Mouse (Mus musculus) cerebral cortex, adult 2 months (tissue): ENCODE results near the gene Slc15a1.

Source experiments
- WGBS: fragments of 180-500 bp; shearing (Covaris S2); methylation state at CpG from one replicate; pipeline ENCODE4 v1.1.7; 2018; 5-methylcytosine and 5-hydroxymethylcytosine counted together

Gene Slc15a1

GRCm38 (mm10) chr14:121485722-121486121 is 19.3 kb downstream of the Slc15a1 start:
- 85% methylated on average over 1 of the region's 1 CpGs for WGBS

DNA sequence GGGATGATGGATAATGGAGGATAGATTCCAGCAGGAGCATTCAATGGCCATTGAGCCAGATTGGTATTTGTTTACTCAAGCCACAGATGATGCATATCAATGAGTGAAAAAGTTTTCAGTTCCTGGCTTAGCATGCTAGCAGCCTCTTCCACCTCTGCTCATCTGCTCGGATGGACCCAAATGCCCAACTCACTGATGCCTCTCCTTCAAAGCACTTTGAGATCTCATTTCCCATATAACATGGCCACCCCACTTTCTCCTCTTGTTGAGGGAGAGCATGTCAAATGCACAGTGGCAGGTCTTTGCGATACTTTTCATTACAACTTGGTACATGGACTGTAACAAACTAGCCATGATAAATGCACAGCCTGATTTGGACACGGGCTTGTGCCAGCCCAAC is 20.6 kb downstream of the Slc15a1 start:
- 92% methylated on average over 3 of the region's 3 CpGs for WGBS

- WGBS: 82% methylated on average over 7 of the region's 7 CpGs
Measured at GRCm38 (mm10) chr14:121482181-121482580, 22.9 kb downstream of the Slc15a1 start.

GRCm38 (mm10) chr14:121481591-121481990 is 23.5 kb downstream of the Slc15a1 start:
- WGBS: 92% methylated on average over 2 of the region's 2 CpGs

GRCm38 (mm10) chr14:121479096-121479495 is 26.0 kb downstream of the Slc15a1 start:
- 91% methylated on average over 3 of the region's 3 CpGs for WGBS

- 87% methylated on average over 14 of the region's 14 CpGs for WGBS
Measured at GRCm38 (mm10) chr14:121477925-121478693, 26.9 kb downstream of the Slc15a1 start.

DNA sequence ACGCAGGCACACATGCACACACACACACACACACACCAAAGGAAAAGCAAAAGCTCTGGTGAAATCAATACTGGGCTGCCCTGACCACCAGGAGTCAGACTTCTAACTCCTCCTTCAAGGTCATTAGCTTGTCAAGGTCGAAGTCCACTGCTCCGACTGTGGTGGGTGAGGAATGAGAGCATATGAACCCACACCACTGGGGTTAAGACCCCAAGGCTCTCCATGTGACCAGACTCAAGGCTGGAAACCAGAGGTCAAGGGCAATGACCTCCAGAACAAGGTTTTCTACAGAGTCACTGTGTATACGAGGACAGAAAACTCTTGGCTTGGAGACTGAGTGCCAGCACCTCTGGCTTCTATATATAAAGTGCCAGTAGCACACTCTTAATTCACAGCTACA is 31.2 kb downstream of the Slc15a1 start:
- WGBS: 74% methylated on average over 4 of the region's 4 CpGs

- 86% methylated on average over 11 of the region's 11 CpGs for WGBS
Measured at GRCm38 (mm10) chr14:121471545-121472121, 33.4 kb downstream of the Slc15a1 start.

GRCm38 (mm10) chr14:121467646-121468045 is 37.4 kb downstream of the Slc15a1 start:
- 91% methylated on average over 6 of the region's 6 CpGs for WGBS

DNA sequence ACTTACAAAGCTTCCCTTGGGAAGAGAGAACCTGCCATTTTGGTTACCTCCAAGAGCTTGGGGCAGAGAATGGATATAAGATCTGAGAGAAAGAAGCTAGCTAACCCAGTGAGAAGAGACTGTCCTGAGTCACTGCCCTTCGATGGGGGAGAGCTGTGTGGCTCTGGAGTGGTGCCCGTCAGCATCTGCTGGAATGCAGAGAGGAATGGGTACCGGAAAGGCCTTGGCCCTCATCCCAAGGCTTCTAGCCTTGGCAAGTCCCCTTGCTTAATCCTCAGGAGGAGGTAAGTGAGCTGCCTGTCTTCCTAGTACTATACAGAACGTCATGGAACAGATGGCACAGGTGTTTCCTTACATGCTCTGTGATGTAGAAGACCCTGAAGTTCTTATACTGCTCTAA is 38.6 kb downstream of the Slc15a1 start:
- WGBS: 68% methylated on average over 4 of the region's 4 CpGs

DNA sequence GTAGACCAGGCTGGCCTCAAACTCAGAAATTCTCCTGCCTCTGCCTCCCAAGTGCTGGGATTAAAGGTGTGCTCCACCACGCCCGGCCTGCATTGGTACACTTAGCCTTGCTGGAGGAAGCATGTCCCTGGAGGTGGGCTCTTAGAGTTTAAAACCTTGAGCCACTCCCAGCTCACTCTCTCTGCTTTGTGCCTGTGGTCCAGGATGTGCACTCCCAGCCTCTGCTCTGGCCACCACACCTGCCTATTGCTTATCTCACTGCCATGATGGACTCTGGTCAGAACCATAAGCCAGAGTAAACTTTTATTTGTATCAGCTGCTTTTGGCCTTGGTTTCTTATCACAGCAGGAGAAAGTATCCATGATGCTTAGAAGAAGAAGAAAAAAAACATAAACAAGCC is 40.7 kb downstream of the Slc15a1 start:
- WGBS: 96% methylated on average over 2 of the region's 2 CpGs

DNA sequence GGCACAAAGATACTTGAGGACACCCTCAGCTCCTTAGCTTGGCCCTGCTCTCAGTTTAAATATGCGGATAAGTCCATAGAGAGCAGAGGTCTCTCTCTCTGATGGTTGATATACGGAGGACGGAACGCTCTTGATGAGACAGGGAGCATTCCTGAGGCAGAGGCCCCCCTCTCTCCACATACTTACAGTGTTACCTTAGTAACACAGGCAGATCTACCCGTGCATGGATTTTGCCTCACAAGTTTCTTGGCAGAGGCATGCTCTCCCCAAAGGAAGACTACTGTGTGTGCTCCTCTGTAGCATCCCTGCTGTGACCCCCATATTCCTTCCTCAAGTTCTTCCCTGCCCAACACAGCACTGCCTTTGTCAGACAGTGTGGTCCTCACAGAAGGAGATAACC is 42.3 kb downstream of the Slc15a1 start:
- 55% methylated on average over 5 of the region's 5 CpGs for WGBS

DNA sequence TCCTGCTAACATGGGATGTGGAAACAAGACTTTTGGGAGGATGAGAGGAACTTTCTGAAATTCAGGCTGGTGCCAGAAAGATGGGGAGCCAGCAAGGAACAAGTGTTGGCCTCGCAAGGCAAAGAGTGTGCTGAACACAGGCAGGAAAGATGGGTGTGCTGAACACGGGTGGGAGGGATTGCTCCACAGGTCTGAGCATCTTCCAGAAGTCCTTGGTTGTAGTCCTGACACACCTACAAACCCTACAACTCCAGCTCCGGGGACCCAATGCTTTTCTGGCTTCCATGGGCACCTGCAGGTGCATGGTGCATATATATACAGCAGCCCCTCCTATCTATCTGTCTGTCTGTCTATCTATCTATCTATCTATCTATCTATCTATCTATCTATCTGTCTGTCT is 44.1 kb downstream of the Slc15a1 start:
- WGBS: 88% methylated on average over 3 of the region's 3 CpGs

GRCm38 (mm10) chr14:121458521-121458920 is 46.5 kb downstream of the Slc15a1 start:
- WGBS: 96% methylated on average over 1 of the region's 1 CpGs

- WGBS: 85% methylated on average over 6 of the region's 6 CpGs
Measured at GRCm38 (mm10) chr14:121457536-121457935, 47.5 kb downstream of the Slc15a1 start.

DNA sequence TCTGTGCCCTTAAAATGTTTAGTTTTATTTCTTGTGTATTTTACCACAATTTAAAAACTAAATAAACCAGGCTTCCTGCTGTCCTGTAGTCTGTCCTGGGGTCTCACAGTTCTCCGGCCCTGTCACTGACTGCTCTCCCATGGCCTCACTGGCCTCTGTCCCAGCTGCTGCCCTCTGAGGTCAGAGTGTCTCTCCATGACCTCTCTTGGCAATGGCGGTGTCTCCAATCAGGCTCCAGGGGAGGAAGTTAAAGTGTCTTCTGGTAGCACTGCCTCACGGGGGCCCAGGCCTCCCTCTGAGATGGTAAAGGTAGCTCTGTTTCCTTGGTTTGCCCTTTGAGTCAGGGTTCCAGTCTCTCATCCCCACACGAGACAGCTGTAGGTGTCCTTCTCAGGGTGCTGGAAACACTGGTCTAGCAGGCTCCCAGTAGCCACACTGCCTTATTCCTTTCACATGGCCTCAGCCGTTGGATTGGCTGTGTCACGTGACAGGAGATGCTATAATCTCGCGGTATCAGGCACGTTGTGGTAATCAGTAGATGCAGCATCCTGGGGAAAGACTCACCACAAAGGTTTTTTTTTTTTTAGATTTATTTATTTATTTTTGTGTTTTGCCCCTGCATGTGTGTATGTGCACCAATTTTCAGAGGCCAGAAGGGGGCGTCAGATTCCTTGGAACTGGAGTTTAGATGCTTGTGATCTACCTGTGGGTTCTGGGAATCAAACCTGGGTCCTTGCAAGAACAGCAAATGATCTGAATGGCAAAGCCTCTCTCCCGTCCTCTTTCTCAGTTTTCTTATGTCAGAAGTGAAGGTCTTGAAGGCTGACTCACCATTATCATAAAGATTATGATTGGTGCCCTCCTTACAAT is 48.4 kb downstream of the Slc15a1 start:
- 90% methylated on average over 11 of the region's 11 CpGs for WGBS

GRCm38 (mm10) chr14:121455976-121456375 is 49.1 kb downstream of the Slc15a1 start:
- 85% methylated on average over 15 of the region's 15 CpGs for WGBS

DNA sequence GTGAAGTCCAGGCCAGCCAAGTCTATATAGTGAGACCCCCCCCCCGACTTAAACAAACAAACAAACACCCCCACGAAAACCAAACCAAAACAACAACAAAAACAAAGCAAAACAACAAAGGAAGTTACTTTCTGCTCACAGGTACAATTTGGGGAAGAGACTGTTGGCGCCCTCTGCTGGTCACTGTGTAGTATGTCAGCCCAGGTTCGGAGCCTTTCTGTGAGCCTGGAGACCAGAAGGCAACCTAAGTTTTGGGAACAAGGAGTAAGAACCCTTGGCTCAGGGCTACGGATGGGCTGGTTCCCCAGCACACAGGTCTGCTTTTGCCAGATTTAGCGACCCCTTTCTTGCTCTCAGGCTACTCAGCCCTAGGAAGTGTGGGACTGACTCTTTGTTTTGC is 49.5 kb downstream of the Slc15a1 start:
- 3% methylated on average over 6 of the region's 6 CpGs for WGBS

DNA sequence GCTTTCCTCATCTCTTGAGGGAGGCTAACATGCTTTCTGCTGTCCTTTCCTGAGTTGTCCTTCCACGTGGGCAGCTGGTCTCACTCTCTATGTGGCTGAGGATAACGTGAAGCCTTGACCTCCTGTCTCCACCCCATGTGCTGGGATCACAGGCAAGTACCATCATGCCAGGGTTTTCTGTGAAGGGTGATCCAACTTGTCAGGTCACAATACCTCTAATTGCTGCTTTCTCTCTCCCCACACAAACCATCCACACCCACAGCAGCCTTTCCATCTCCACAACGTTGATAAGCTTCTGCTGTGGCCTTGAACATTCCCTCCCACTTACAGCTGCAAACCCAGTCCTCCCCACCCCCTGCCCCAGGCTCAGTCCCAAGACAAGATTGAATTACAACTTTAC is 51.9 kb downstream of the Slc15a1 start:
- WGBS: 68% methylated on average over 3 of the region's 3 CpGs

DNA sequence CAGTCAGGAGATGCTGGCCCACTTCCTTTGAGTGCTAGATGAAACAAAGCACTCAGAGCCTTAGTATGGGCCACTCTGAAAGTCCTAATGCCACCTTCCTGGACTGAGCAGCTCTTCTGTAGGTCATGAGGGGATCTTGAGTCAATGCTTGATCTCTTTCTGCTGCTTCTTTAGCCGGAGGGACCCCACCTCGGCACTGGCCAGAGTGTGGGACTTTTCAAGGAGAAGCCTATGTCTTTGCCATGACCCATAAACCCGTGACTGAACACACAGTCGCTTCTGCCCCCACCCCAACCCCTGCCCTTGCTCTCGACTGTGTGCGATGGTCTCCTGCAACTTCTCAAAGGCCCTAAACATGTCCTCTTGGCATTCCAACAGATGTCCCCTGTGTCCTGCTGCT is 52.8 kb downstream of the Slc15a1 start:
- 92% methylated on average over 6 of the region's 6 CpGs for WGBS

DNA sequence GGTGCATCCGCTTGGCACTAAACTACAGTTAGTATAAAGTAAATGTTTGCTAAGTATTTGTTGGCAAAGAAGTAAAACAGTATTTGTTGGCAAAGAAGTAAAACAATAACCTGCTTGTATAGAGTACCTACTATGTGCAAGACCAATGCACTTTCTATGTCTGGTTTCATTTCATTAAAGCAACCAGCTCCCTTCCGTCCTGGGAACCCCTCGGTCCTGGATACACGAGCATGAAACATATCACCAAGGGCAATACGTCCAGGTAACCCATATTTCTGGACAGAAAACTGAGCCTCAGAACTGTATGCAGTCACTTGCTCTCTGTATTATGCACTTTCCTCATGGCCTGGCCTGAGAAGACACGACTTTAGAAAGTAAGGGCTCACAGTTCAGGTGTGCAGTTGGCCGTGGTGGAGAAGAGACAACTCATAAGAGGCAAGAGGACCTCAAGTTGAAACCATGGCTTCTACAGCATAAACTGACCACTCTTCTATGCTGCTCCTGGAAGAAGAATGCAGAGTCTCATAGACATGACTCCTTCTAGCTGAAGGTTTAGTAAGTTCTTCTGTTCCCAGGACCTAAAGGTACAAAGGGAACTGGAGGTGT is 53.5 kb downstream of the Slc15a1 start:
- 69% methylated on average over 7 of the region's 7 CpGs for WGBS
